In the genomic region with DNA sequence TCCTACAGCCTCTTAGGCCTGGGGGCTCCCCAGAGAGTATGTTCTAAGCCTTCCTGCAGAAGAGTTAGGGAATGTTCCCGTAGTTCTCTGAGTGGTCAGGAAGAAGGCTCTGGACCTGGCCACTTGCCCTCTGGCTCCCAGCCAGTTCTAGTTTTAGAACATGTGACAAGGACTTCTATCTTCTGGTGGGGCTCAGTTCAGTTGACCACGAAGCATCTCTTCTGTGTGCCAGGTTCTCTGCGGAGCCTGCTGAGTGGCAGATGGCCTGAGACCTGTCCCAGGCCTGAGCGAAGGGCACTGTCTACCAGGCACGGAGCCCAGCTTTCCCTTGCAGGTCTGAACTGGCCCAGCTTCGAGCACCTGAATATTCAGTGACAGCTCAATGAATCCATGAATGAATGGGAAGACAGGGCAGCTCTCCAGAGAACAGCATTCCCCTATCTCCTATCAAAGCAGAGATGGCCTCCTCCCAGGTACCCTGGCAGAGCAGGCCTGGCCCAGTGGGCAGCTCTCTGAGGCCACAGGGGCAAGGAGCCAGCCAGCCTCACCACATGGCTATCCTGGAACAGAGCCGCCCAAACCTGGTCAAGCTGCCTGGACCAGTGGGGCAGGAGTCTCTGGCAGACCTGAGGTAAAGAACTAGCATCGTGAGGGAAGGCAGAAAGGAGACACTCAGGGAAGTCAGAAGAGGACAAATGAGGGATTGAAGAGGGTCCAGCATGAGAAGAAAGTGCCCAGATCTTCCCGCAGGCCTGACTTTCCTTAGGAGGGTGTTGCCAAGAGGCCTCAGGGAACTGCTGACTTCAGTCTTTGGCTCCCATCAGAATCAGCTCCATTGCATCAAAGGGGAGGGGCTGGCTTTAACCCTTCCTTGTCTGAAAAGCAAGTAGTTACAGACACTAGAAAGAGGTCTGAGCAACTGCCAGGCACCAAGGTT, we compare ENCODE assay signal across 7 mouse cellular contexts.
A peak's percentile ranks its signal among the peaks of the same experiment; 100 is the strongest.
DNase-seq lines count a peak whose midpoint lies in the region; ATAC-seq and TF ChIP-seq lines count a peak whose summit lies in the region.

No protein-coding gene starts in this region.

- no peaks in the 10 kb centered on the region for H3K9me3 ChIP-seq in hindbrain, embryonic 13.5 days
- no peaks in the 10 kb centered on the region for H3K9me3 ChIP-seq in lung, embryonic 14.5 days (ENCODE audit: low read depth, low read length)

- H3K36me3 ChIP-seq in hindbrain, embryonic 13.5 days = no peaks in the 10 kb centered on the region
- peaks cover 21% of the 10 kb centered on the region for H3K36me3 ChIP-seq in lung, embryonic 14.5 days (ENCODE audit: insufficient read depth)

- TF ChIP-seq CTCF in lung, embryonic 14.5 days (IDR thresholded peaks at IDR 0.05; ENCODE audit: low read depth) = no peak

- no peak overlapping the region for H3K4me2 ChIP-seq in hindbrain, embryonic 13.5 days
- H3K4me2 ChIP-seq in lung, embryonic 14.5 days = peak overlapping the region; percentile 27

- 0 out of 2 replicates have a peak overlapping the region, but pooled peaks have one; percentile 19 for H3K9ac ChIP-seq in hindbrain, embryonic 13.5 days
- H3K9ac ChIP-seq in lung, embryonic 14.5 days = peak overlapping the region; percentile 20

- no peak for ATAC-seq in hindbrain, embryonic 13.5 days (ENCODE audit: low FRiP score)
- peak; percentile 49 for ATAC-seq in lung, embryonic 14.5 days (ENCODE audit: insufficient read depth)

- H3K27me3 ChIP-seq in hindbrain, embryonic 13.5 days = no peaks in the 10 kb centered on the region
- H3K27me3 ChIP-seq in lung, embryonic 14.5 days (ENCODE audit: insufficient read depth, low read length) = no peaks in the 10 kb centered on the region

- no peak overlapping the region for H3K4me3 ChIP-seq in hindbrain, embryonic 13.5 days
- no peak overlapping the region for H3K4me3 ChIP-seq in lung, embryonic 14.5 days (ENCODE audit: low read depth, low read length)

- peak overlapping the region; percentile 3; the same call in 1 of the 2 replicates for H3K27ac ChIP-seq in hindbrain, embryonic 13.5 days
- H3K27ac ChIP-seq in lung, embryonic 14.5 days (ENCODE audit: low read depth) = peak overlapping the region; percentile 91

- WGBS in hindbrain, embryonic 13.5 days = 59% methylated on average over 9 of the region's 9 CpGs
- 25% methylated on average over 9 of the region's 9 CpGs for WGBS in lung, embryonic 14.5 days

- peaks cover 14% of the 10 kb centered on the region for H3K4me1 ChIP-seq in hindbrain, embryonic 13.5 days (replicated peaks)
- peaks cover 27% of the 10 kb centered on the region for H3K4me1 ChIP-seq in lung, embryonic 14.5 days (ENCODE audit: insufficient read depth)

- DNase-seq in NIH3T3 (ENCODE audit: low read depth) = peak; percentile 78
- DNase-seq in adrenal gland, postnatal 14 days = peak; percentile 83
- DNase-seq in gastrocnemius, adult 18-20 months (ENCODE audit: low spot score) = peak; percentile 89
- DNase-seq in lung, embryonic 14.5 days = peak; percentile 88
- no peak for DNase-seq in spleen, postnatal 36 days (ENCODE audit: low spot score in 2 of 2)
- DNase-seq in natural killer cell, adult 2 months (ENCODE audit: low spot score in 2 of 2) = no peak

Comparison
In these comparisons a context has a peak if more than half of its experiments do, and no peak if none do; other contexts are left out.
1. DNase-seq: peak in NIH3T3 (single experiment), adrenal gland, postnatal 14 days (single experiment), gastrocnemius, adult 18-20 months (single experiment) and lung, embryonic 14.5 days (single experiment); none in spleen, postnatal 36 days (0 of 2) and natural killer cell, adult 2 months (0 of 2).